Mouse (Mus musculus) adrenal gland, postnatal 10 days (tissue): Measurements from ENCODE around the gene Arl15. TPM values are rescaled to one million over a fixed set of nuclear protein-coding genes. Genes with fewer than 3 reads are reported as not detected.

Source experiments
- DNase-seq: peaks from one replicate; pipeline ENCODE4 v3.0.0; 2021; ENCODE audit warnings: mixed read lengths
- total RNA-seq, 2 experiments: library from RNA; stranded (reverse); gene quantifications; 2 replicates each; pipeline ENCODE4 v1.2.3; 2021

Arl15 gene
- total RNA-seq, 2 experiments from 2014 or later: 24.1 to 25.5 TPM

GRCm38 (mm10) chr13:114151698-114152069 is 357.4 kb downstream of the Arl15 start:
- DNase-seq: no peak

GRCm38 (mm10) chr13:114156689-114157088 is 362.4 kb downstream of the Arl15 start:
- DNase-seq: no peak

GRCm38 (mm10) chr13:114158111-114158730 is 363.9 kb downstream of the Arl15 start:
- DNase-seq: no peak

DNA sequence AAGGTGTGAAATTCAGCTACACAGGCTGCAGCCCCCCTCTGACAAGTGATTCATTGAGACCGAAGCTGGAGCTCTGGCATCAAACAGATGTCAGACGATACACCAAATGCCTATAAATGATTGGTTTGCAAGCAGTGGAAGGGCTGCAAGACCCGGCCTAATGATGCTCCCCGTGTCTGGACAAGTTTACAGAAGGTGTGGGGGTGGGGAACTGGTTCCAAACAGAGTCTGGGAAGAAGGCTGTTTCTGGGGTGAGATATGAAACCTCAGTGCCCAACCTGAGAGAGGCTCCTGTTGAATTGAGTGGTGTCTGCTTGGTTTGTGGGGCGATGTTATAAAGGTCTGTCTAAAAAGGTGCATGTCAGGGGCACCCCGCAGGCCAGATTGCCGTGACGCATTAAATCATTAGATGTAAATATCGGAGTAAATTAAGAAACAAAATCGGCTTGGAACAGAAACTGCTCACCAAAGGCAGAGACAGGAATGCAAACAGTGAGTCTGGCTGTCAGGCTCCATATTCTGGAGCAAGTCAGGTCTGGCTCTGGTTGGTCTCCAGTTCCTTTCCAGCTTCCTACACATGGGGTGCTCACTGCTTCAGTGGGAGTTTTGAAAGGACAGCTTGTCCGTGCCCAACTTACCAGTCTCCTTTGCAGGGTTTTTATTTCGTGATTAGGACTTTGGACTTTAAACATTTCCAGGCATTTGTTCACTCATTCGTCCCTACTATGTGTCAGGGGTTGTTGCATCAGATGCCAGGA is 365.5 kb downstream of the Arl15 start:
- no peak for DNase-seq

DNA sequence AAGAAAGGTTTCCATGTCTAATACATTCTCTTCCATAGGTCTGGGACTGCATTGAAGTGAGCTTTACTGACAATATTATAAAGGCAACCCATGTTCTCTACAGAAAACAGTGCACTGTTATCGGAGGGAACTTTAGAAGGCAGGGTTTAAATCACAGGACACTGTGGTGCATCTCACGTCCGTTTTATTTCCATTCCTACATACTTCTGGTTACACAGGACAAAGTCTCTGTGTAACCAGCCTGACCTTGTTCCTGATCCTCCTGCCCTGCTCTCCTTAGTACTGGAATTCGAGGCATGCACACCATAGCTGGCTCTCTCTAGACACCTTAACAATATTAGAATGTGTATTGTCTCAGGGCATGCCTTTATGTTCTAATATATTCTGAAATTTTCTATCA is 368.4 kb downstream of the Arl15 start:
- no peak for DNase-seq

DNA sequence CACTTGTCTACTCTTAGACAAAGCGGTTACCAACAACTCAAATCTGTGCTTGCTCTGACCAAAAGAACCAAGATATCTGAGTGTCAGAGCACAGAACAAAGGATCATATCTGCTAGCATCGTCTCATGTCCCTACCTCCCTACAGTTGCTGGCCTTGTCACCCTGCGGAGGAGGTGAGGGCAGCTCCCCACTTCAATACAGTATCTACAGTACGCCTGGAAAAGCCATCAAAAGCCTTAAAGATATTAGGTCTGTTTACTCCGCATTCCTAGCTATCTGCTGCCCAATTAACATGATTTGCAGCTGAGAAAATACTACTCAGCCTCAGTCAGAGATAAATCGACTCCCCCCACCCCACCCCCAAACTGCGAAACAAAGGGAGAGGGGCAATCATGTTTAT is 371.3 kb downstream of the Arl15 start:
- no peak for DNase-seq

GRCm38 (mm10) chr13:114166439-114167183 is 372.3 kb downstream of the Arl15 start:
- DNase-seq: no peak

- no peak for DNase-seq
Observed at GRCm38 (mm10) chr13:114170061-114170460, 375.8 kb downstream of the Arl15 start.

DNA sequence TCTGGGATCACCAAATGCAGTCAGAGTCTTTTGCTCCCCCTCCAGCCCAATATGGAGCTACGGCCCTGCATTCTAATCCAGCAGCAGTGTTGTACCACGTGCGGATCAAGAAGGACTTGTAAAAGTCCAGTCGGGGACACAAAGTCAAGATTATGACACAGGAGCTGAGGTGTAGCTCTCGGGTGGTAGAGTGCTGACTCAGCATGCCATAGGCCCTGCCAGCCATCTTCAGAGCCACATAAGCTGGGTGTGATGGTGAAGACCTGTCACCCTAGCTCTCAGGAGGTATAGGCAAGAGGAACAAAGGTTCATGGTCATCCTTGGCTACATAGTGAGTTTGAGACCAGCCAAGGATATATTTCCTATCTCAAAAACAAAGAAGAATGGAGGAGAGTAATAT is 377.2 kb downstream of the Arl15 start:
- no peak for DNase-seq

DNA sequence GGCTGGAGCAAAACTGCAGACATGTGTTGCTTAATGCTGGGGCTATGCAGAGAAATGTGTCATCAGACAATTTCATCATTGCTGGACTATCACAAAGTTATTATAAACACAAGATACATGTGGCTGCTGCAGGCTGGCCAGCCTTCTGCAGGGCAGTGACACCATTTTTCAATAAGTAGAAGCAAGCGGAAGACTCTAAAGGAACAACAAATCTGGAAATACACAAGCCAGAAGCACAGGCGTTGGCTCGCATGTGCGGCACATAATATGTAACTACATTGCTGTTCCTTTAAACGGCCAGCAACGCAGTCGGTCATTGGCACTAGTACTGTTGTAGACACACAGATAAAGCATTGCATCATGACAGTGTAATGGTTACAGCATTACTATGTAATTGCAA is 393.8 kb downstream of the Arl15 start:
- no peak for DNase-seq

- no peak for DNase-seq
Observed at GRCm38 (mm10) chr13:114188801-114189200, 394.5 kb downstream of the Arl15 start.

DNA sequence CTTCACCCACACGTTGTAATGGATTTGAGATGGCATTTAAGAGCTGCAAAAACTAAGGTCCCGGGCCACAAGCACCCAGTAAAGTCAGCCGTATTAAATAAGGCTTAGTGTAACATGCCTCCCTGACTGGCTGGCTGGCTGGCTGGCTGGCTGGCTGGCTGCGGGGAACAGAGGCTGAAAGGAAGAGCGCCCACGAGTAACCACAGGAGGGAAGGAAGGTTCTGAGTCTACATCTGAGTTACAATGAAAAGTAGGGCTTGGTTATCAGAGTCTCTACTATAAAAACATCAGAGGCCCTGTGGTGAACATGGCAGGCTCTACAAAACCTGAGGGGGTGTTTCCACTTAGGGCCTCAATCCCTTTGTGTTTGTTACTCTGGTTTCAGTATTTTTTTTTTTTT is 395.1 kb downstream of the Arl15 start:
- DNase-seq: no peak

- DNase-seq: no peak
Observed at GRCm38 (mm10) chr13:114190898-114191297, 396.6 kb downstream of the Arl15 start.

DNA sequence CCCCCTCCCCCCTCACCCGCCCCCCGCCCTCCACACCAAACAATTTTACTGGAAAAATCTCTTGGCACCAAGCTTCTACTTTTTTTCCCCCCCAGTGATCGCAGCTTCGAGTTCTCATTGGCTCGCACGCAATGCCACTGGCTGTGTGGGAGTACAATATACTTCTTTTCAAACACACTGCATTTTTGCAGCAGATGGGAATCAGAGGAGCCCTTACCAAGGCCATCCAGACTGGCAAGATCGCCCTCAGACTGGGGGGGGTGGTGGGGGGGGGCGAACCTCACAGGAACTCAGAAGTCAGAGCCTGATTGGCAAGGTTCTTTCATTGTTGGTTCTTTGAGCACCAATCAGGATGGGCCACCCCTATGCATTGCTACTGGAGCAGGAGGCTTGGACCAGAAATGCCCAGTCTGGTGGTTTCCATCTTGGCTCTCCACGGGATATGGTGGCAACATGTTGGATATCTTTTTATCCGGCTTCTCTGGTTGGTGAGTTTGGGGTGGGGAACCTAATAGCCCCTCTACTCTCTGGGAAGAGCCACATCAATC is 404.0 kb downstream of the Arl15 start:
- no peak for DNase-seq

DNA sequence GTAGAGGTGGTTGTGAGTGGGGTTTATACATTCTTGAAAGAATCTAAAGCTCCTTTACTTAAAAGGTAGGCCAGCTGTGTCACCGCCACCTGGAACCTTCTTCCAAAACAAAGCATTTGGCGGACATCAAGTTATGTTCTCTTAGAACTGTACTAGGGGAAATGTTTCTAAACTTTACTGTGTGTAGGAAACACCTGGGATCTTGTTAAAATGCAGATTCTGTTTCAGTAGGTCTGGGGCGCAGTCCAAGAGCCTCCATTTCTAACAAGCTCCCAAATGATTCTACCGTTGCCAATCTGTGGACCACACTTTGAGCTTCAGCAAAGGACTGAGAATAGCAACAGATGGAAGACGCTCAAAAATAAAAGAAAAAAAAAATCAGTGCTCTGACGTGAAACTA is 405.4 kb downstream of the Arl15 start:
- no peak for DNase-seq

- DNase-seq: no peak
Observed at GRCm38 (mm10) chr13:114200545-114200944, 406.2 kb downstream of the Arl15 start.

- no peak for DNase-seq
Observed at GRCm38 (mm10) chr13:114202806-114203570, 408.7 kb downstream of the Arl15 start.

Other genes with a start within 250 kb of the Arl15 start
- gene Snx18, start 175.9 kb upstream of the Arl15 start, total RNA-seq: 10 to 100 TPM; 30.1 to 30.6 TPM
- 1 to 10 TPM; 2.0 to 7.1 TPM for gene Hspb3, start 130.8 kb upstream of the Arl15 start, total RNA-seq